Mouse (Mus musculus) kidney, adult 11 months (tissue): ENCODE data around the gene Sh2b1.

Source experiments
- DNase-seq: peaks from one replicate; pipeline ENCODE4 v3.0.0; 2022

Gene Sh2b1

GRCm38 (mm10) chr7:126453861-126454260, 21.4 kb downstream of the Sh2b1 start:
- no peak for DNase-seq

GRCm38 (mm10) chr7:126452244-126452643, 23.0 kb downstream of the Sh2b1 start:
- DNase-seq = no peak

- no peak for DNase-seq
These were observed 24.6 kb downstream of the Sh2b1 start for GRCm38 (mm10) chr7:126450641-126451040.

GRCm38 (mm10) chr7:126449991-126450390, 25.2 kb downstream of the Sh2b1 start:
- DNase-seq = no peak

GRCm38 (mm10) chr7:126448481-126448880, 26.7 kb downstream of the Sh2b1 start:
- no peak for DNase-seq

GRCm38 (mm10) chr7:126446217-126446616, 29.0 kb downstream of the Sh2b1 start:
- DNase-seq = no peak

GRCm38 (mm10) chr7:126445104-126445815, 30.0 kb downstream of the Sh2b1 start:
- no peak for DNase-seq

GRCm38 (mm10) chr7:126444536-126444935, 30.7 kb downstream of the Sh2b1 start:
- no peak for DNase-seq

GRCm38 (mm10) chr7:126443997-126444396, 31.2 kb downstream of the Sh2b1 start:
- no peak for DNase-seq

GRCm38 (mm10) chr7:126440134-126440533, 35.1 kb downstream of the Sh2b1 start:
- no peak for DNase-seq

- no peak for DNase-seq
These were observed 38.4 kb downstream of the Sh2b1 start for GRCm38 (mm10) chr7:126436851-126437250.

GRCm38 (mm10) chr7:126435801-126436200, 39.4 kb downstream of the Sh2b1 start:
- DNase-seq = no peak

- DNase-seq = no peak
These were observed 40.5 kb downstream of the Sh2b1 start for GRCm38 (mm10) chr7:126434726-126435125.

- no peak for DNase-seq
These were observed 45.1 kb downstream of the Sh2b1 start for GRCm38 (mm10) chr7:126430167-126430566.

GRCm38 (mm10) chr7:126429503-126429898, 45.7 kb downstream of the Sh2b1 start:
- DNase-seq = no peak

GRCm38 (mm10) chr7:126428631-126429502, 46.4 kb downstream of the Sh2b1 start, which contains the start of gene Rabep2:
Rabep2 (plus strand) TSS chr7:126428759.
- DNase-seq = peak; percentile 93

- no peak for DNase-seq
These were observed 47.1 kb downstream of the Sh2b1 start for GRCm38 (mm10) chr7:126428154-126428553.

GRCm38 (mm10) chr7:126427323-126427860, 47.8 kb downstream of the Sh2b1 start:
- no peak for DNase-seq

GRCm38 (mm10) chr7:126424161-126424560, 51.1 kb downstream of the Sh2b1 start:
- DNase-seq = no peak

- no peak for DNase-seq
These were observed 53.5 kb downstream of the Sh2b1 start for GRCm38 (mm10) chr7:126421756-126422155.

- no peak for DNase-seq
These were observed 56.7 kb downstream of the Sh2b1 start for GRCm38 (mm10) chr7:126418496-126418895.

- DNase-seq = no peak
These were observed 57.6 kb downstream of the Sh2b1 start for GRCm38 (mm10) chr7:126417606-126418005.

GRCm38 (mm10) chr7:126417045-126417444, 58.2 kb downstream of the Sh2b1 start:
- no peak for DNase-seq
